Mouse (Mus musculus): ENCODE results near the gene Fbf1.

DNA sequence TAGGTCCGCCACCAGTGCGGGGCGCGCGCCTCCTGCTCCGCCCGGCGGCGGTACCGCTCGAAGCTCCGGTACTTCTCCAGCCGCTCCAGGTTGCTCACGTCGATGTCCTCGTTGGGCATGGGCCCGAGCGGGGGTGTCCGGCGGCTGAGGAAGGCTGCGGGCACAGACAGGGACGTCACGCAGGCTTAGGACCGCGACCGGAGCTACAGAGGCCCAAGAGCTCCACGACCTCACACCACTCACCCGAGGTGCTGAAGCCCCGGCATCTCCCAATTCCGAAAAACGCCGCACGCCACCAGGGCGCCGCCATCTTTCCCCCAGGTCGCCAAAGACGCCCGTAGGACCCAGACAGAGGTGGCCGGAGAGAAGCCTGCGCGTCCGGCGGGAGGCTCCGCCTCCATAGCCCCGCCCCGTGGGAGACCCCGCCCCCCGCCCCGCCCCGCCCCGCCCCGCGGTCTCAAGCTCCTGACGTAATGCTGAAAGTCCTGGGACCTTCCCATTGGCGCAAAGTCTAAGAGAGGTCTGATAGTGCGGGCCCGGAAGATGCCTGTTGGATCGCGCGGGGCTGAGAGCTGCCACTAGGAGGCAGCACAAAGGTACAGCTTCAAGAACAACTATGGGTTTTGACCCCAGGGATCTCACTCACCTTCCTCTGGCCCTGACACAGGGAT, 29.4 kb downstream of the Fbf1 start, which contains the start of gene Mrpl38:
- peak; percentile 88 for TF ChIP-seq CTCF (conservative IDR thresholded peaks at IDR 0.05; ENCODE audit: insufficient read depth, insufficient read length, low read depth, low read length)
- TF ChIP-seq POLR2A (IDR thresholded peaks at IDR 0.05; ENCODE audit: low read depth, low read length), result no peak

Data from kidney, adult 2 months (tissue).